Mouse (Mus musculus): Measurements from ENCODE around the gene Mbd4. TPM values are rescaled to one million over a fixed set of nuclear protein-coding genes. Genes with fewer than 3 reads are reported as not detected.

Mbd4 gene
- polyA plus RNA-seq, 1 experiment from 2014 or later, result 4.1 TPM

GRCm38 (mm10) chr6:115896346-115896745 is 43.2 kb upstream of the Mbd4 start:
- DNase-seq (no peak), ATAC-seq (no peak)
- no peaks in the 10 kb centered on the region for H3K27me3 ChIP-seq (ENCODE audit: insufficient read depth, low read length)
- no peak overlapping the region for H3K9ac ChIP-seq (replicated peaks)
- H3K4me2 ChIP-seq (ENCODE audit: low read depth, low read length), result no peak overlapping the region
- 85% methylated on average over 1 of the region's 1 CpGs for WGBS (ENCODE audit: insufficient replicate concordance)
- no peaks in the 10 kb centered on the region for H3K9me3 ChIP-seq (ENCODE audit: low read length)
- no peak overlapping the region for H3K27ac ChIP-seq (ENCODE audit: low read depth)
- H3K4me1 ChIP-seq (ENCODE audit: insufficient read depth), result peaks cover 4% of the 10 kb centered on the region; the same call in 1 of the 2 replicates
- no peak for TF ChIP-seq CTCF (IDR thresholded peaks at IDR 0.05; ENCODE audit: low read depth)
- TF ChIP-seq EP300 (IDR thresholded peaks at IDR 0.05; ENCODE audit: low read depth), result no peak
- no peak overlapping the region for H3K4me3 ChIP-seq (ENCODE audit: low read depth, low read length)
- no peaks in the 10 kb centered on the region for H3K36me3 ChIP-seq (replicated peaks; ENCODE audit: insufficient read depth, low read length)

- no peak overlapping the region for H3K4me3 ChIP-seq (ENCODE audit: low read depth, low read length)
- TF ChIP-seq EP300 (IDR thresholded peaks at IDR 0.05; ENCODE audit: low read depth) (no peak), CTCF (IDR thresholded peaks at IDR 0.05; ENCODE audit: low read depth) (no peak)
- no peaks in the 10 kb centered on the region for H3K36me3 ChIP-seq (replicated peaks; ENCODE audit: insufficient read depth, low read length)
- no peak for DNase-seq
- ATAC-seq, result no peak
- WGBS (ENCODE audit: insufficient replicate concordance), result 66% methylated on average over 3 of the region's 3 CpGs
- no peaks in the 10 kb centered on the region for H3K27me3 ChIP-seq (ENCODE audit: insufficient read depth, low read length)
- H3K9ac ChIP-seq (replicated peaks), result no peak overlapping the region
- H3K9me3 ChIP-seq (ENCODE audit: low read length), result no peaks in the 10 kb centered on the region
- no peak overlapping the region for H3K27ac ChIP-seq (ENCODE audit: low read depth)
- H3K4me2 ChIP-seq (ENCODE audit: low read depth, low read length), result no peak overlapping the region
- peaks cover 6% of the 10 kb centered on the region; the same call in 1 of the 2 replicates for H3K4me1 ChIP-seq (ENCODE audit: insufficient read depth)
These were observed 39.2 kb upstream of the Mbd4 start for GRCm38 (mm10) chr6:115892363-115892762.

GRCm38 (mm10) chr6:115891497-115892061 is 38.4 kb upstream of the Mbd4 start:
- no peak overlapping the region for H3K4me2 ChIP-seq (ENCODE audit: low read depth, low read length)
- H3K27ac ChIP-seq (ENCODE audit: low read depth), result no peak overlapping the region
- H3K9ac ChIP-seq (replicated peaks), result no peak overlapping the region
- TF ChIP-seq CTCF (IDR thresholded peaks at IDR 0.05; ENCODE audit: low read depth) (no peak), EP300 (IDR thresholded peaks at IDR 0.05; ENCODE audit: low read depth) (no peak)
- no peak overlapping the region for H3K4me3 ChIP-seq (ENCODE audit: low read depth, low read length)
- H3K9me3 ChIP-seq (ENCODE audit: low read length), result no peaks in the 10 kb centered on the region
- H3K27me3 ChIP-seq (ENCODE audit: insufficient read depth, low read length), result no peaks in the 10 kb centered on the region
- no peak for ATAC-seq
- peaks cover 6% of the 10 kb centered on the region for H3K4me1 ChIP-seq (ENCODE audit: insufficient read depth)
- no peaks in the 10 kb centered on the region for H3K36me3 ChIP-seq (replicated peaks; ENCODE audit: insufficient read depth, low read length)
- WGBS (ENCODE audit: insufficient replicate concordance), result 76% methylated on average over 8 of the region's 8 CpGs
- no peak for DNase-seq

- Histone ChIP-seq H3K9me3 (ENCODE audit: low read length) (no peaks in the 10 kb centered on the region), H3K27me3 (ENCODE audit: insufficient read depth, low read length) (no peaks in the 10 kb centered on the region), H3K9ac (replicated peaks) (no peak overlapping the region), H3K27ac (ENCODE audit: low read depth) (no peak overlapping the region), H3K4me1 (ENCODE audit: insufficient read depth) (peaks cover 8% of the 10 kb centered on the region), H3K4me3 (ENCODE audit: low read depth, low read length) (no peak overlapping the region), H3K4me2 (ENCODE audit: low read depth, low read length) (no peak overlapping the region), H3K36me3 (replicated peaks; ENCODE audit: insufficient read depth, low read length) (no peaks in the 10 kb centered on the region)
- no peak for TF ChIP-seq CTCF (IDR thresholded peaks at IDR 0.05; ENCODE audit: low read depth)
- no peak for TF ChIP-seq EP300 (IDR thresholded peaks at IDR 0.05; ENCODE audit: low read depth)
- no peak for ATAC-seq
- WGBS (ENCODE audit: insufficient replicate concordance), result 74% methylated on average over 6 of the region's 6 CpGs
- no peak for DNase-seq
These were observed 37.9 kb upstream of the Mbd4 start for GRCm38 (mm10) chr6:115891061-115891460.

GRCm38 (mm10) chr6:115890601-115891000 is 37.4 kb upstream of the Mbd4 start:
- H3K36me3 ChIP-seq (replicated peaks; ENCODE audit: insufficient read depth, low read length), result no peaks in the 10 kb centered on the region
- WGBS (ENCODE audit: insufficient replicate concordance), result 75% methylated on average over 8 of the region's 8 CpGs
- TF ChIP-seq EP300 (IDR thresholded peaks at IDR 0.05; ENCODE audit: low read depth), result no peak
- TF ChIP-seq CTCF (IDR thresholded peaks at IDR 0.05; ENCODE audit: low read depth), result no peak
- no peaks in the 10 kb centered on the region for H3K9me3 ChIP-seq (ENCODE audit: low read length)
- no peak overlapping the region for H3K27ac ChIP-seq (ENCODE audit: low read depth)
- ATAC-seq, result no peak
- H3K4me2 ChIP-seq (ENCODE audit: low read depth, low read length), result no peak overlapping the region
- peaks cover 8% of the 10 kb centered on the region for H3K4me1 ChIP-seq (ENCODE audit: insufficient read depth)
- DNase-seq, result no peak
- H3K27me3 ChIP-seq (ENCODE audit: insufficient read depth, low read length), result no peaks in the 10 kb centered on the region
- no peak overlapping the region for H3K4me3 ChIP-seq (ENCODE audit: low read depth, low read length)
- no peak overlapping the region for H3K9ac ChIP-seq (replicated peaks)

GRCm38 (mm10) chr6:115888296-115888695 is 35.1 kb upstream of the Mbd4 start:
- no peak overlapping the region for H3K4me3 ChIP-seq (ENCODE audit: low read depth, low read length)
- H3K9me3 ChIP-seq (ENCODE audit: low read length), result no peaks in the 10 kb centered on the region
- no peaks in the 10 kb centered on the region for H3K36me3 ChIP-seq (replicated peaks; ENCODE audit: insufficient read depth, low read length)
- TF ChIP-seq EP300 (IDR thresholded peaks at IDR 0.05; ENCODE audit: low read depth) (no peak), CTCF (IDR thresholded peaks at IDR 0.05; ENCODE audit: low read depth) (peak; percentile 71)
- H3K9ac ChIP-seq (replicated peaks), result no peak overlapping the region
- no peak overlapping the region for H3K4me2 ChIP-seq (ENCODE audit: low read depth, low read length)
- no peaks in the 10 kb centered on the region for H3K27me3 ChIP-seq (ENCODE audit: insufficient read depth, low read length)
- 90% methylated on average over 3 of the region's 3 CpGs for WGBS (ENCODE audit: insufficient replicate concordance)
- no peak overlapping the region for H3K27ac ChIP-seq (ENCODE audit: low read depth)
- ATAC-seq, result no peak
- peaks cover 8% of the 10 kb centered on the region for H3K4me1 ChIP-seq (ENCODE audit: insufficient read depth)
- peak; percentile 48 for DNase-seq

Measured in liver, postnatal 0 days (tissue).